Mouse (Mus musculus) neural tube, embryonic 12.5 days (tissue): ENCODE results near the gene Ttc30b. TPM values are rescaled to one million over a fixed set of nuclear protein-coding genes. Genes with fewer than 3 reads are reported as not detected.

Experiments
- ATAC-seq: fragments of 200-750 bp; cut with Nextera tagmentation; 2 replicates; pipeline ENCODE4 v1.8.0; 2017; ENCODE audit warnings: low read depth, mild to moderate bottlenecking, moderate TSS enrichment, moderate library complexity; ENCODE audit not compliant: low FRiP score
- H3K27ac ChIP-seq: fragments of 300-500 bp; sonication (generic); 2 replicates; pipeline ENCODE4 v1.5.1; 2016
- H3K27me3 ChIP-seq: fragments of 300-500 bp; sonication (generic); replicated peaks from 2 replicates; pipeline ENCODE4 v1.6.1; 2016; ENCODE audit warnings: mild to moderate bottlenecking
- H3K36me3 ChIP-seq: fragments of 300-500 bp; sonication (generic); 2 replicates; pipeline ENCODE4 v1.6.1; 2016; ENCODE audit warnings: mild to moderate bottlenecking
- H3K4me1 ChIP-seq: fragments of 300-500 bp; sonication (generic); 2 replicates; pipeline ENCODE4 v1.6.1; 2016
- H3K4me2 ChIP-seq: fragments of 300-500 bp; sonication (generic); replicated peaks from 2 replicates; pipeline ENCODE4 v1.6.1; 2016; ENCODE audit warnings: mild to moderate bottlenecking
- H3K4me3 ChIP-seq: fragments of 300-500 bp; sonication (generic); 2 replicates; pipeline ENCODE4 v1.5.1; 2016
- H3K9ac ChIP-seq: fragments of 300-500 bp; sonication (generic); 2 replicates; pipeline ENCODE4 v1.6.1; 2016; ENCODE audit warnings: mild to moderate bottlenecking
- H3K9me3 ChIP-seq: fragments of 300-500 bp; sonication (generic); 2 replicates; pipeline ENCODE4 v1.6.1; 2016; ENCODE audit warnings: mild to moderate bottlenecking
- WGBS: fragments of 180-500 bp; shearing (Covaris S2); methylation state at CpG from one replicate; pipeline ENCODE4 v1.1.7; 2016; 5-methylcytosine and 5-hydroxymethylcytosine counted together
- polyA plus RNA-seq: library from polyadenylated mRNA; unstranded; fragments of >200 nt; fragmentation: Nextera tagmentation; extraction: Ambion mirVana; gene quantifications from 2 replicates; pipeline ENCODE4 v1.2.1, GENCODE M21; 2016

The Ttc30b gene
- polyA plus RNA-seq, 1 experiment from 2014 or later, result 10.2 TPM

GRCm38 (mm10) chr2:75930941-75931340 lies 7.4 kb downstream of the Ttc30b start:
- H3K9ac ChIP-seq, result no peak overlapping the region
- no peaks in the 10 kb centered on the region for H3K9me3 ChIP-seq
- no peak for ATAC-seq
- no peak overlapping the region for H3K4me3 ChIP-seq
- 90% methylated on average over 2 of the region's 2 CpGs for WGBS
- no peak overlapping the region for H3K4me2 ChIP-seq
- H3K36me3 ChIP-seq, result no peaks in the 10 kb centered on the region
- H3K27ac ChIP-seq, result no peak overlapping the region
- H3K4me1 ChIP-seq, result peaks cover 6% of the 10 kb centered on the region; the same call in 1 of the 2 replicates
- no peaks in the 10 kb centered on the region for H3K27me3 ChIP-seq

GRCm38 (mm10) chr2:75929786-75930444 lies 8.5 kb downstream of the Ttc30b start:
- Histone ChIP-seq H3K4me3 (no peak overlapping the region), H3K36me3 (no peaks in the 10 kb centered on the region), H3K27me3 (no peaks in the 10 kb centered on the region), H3K9ac (no peak overlapping the region), H3K4me1 (peaks cover 6% of the 10 kb centered on the region; the same call in 1 of the 2 replicates), H3K27ac (no peak overlapping the region), H3K9me3 (no peaks in the 10 kb centered on the region), H3K4me2 (no peak overlapping the region)
- 96% methylated on average over 6 of the region's 6 CpGs for WGBS
- ATAC-seq, result no peak

- Histone ChIP-seq H3K27ac (no peak overlapping the region), H3K4me1 (peaks cover 6% of the 10 kb centered on the region; the same call in 1 of the 2 replicates), H3K36me3 (no peaks in the 10 kb centered on the region), H3K27me3 (no peaks in the 10 kb centered on the region), H3K4me3 (no peak overlapping the region), H3K4me2 (no peak overlapping the region), H3K9me3 (no peaks in the 10 kb centered on the region), H3K9ac (no peak overlapping the region)
- no peak for ATAC-seq
- 92% methylated on average over 2 of the region's 2 CpGs for WGBS
Measured at GRCm38 (mm10) chr2:75929141-75929540, 9.2 kb downstream of the Ttc30b start.

- Histone ChIP-seq H3K36me3 (no peaks in the 10 kb centered on the region), H3K4me3 (no peak overlapping the region), H3K9ac (no peak overlapping the region), H3K9me3 (no peaks in the 10 kb centered on the region), H3K4me1 (peaks cover 6% of the 10 kb centered on the region; the same call in 1 of the 2 replicates), H3K4me2 (no peak overlapping the region), H3K27ac (no peak overlapping the region), H3K27me3 (no peaks in the 10 kb centered on the region)
- no peak for ATAC-seq
- WGBS, result 90% methylated on average over 3 of the region's 3 CpGs
Measured at GRCm38 (mm10) chr2:75928011-75928410, 10.4 kb downstream of the Ttc30b start.

GRCm38 (mm10) chr2:75926061-75926460 lies 12.3 kb downstream of the Ttc30b start:
- ATAC-seq, result no peak
- WGBS, result 62% methylated on average over 5 of the region's 5 CpGs
- Histone ChIP-seq H3K36me3 (no peaks in the 10 kb centered on the region), H3K4me2 (no peak overlapping the region), H3K27ac (no peak overlapping the region), H3K27me3 (no peaks in the 10 kb centered on the region), H3K9me3 (no peaks in the 10 kb centered on the region), H3K4me3 (no peak overlapping the region), H3K4me1 (peaks cover 6% of the 10 kb centered on the region; the same call in 1 of the 2 replicates), H3K9ac (no peak overlapping the region)

- whole genome bisulfite sequencing, result 49% methylated on average over 4 of the region's 4 CpGs
- H3K36me3 ChIP-seq, result no peaks in the 10 kb centered on the region
- H3K4me2 ChIP-seq, result no peak overlapping the region
- no peak overlapping the region for H3K27ac ChIP-seq
- H3K4me3 ChIP-seq, result no peak overlapping the region
- no peaks in the 10 kb centered on the region for H3K9me3 ChIP-seq
- H3K27me3 ChIP-seq, result no peaks in the 10 kb centered on the region
- no peak overlapping the region for H3K9ac ChIP-seq
- ATAC-seq, result no peak
- H3K4me1 ChIP-seq, result peaks cover 6% of the 10 kb centered on the region; the same call in 1 of the 2 replicates
Measured at GRCm38 (mm10) chr2:75923807-75924340, 14.5 kb downstream of the Ttc30b start.

- no peak for ATAC-seq
- 89% methylated on average over 3 of the region's 3 CpGs for WGBS
Measured at GRCm38 (mm10) chr2:75915040-75915439, 23.3 kb downstream of the Ttc30b start.

GRCm38 (mm10) chr2:75907142-75907541 lies 31.2 kb downstream of the Ttc30b start:
- Histone ChIP-seq H3K27ac (no peak overlapping the region), H3K4me1 (no peaks in the 10 kb centered on the region), H3K27me3 (no peaks in the 10 kb centered on the region), H3K4me3 (no peak overlapping the region), H3K36me3 (peaks cover 3% of the 10 kb centered on the region; the same call in 1 of the 2 replicates), H3K9ac (no peak overlapping the region), H3K9me3 (no peaks in the 10 kb centered on the region), H3K4me2 (no peak overlapping the region)
- ATAC-seq, result no peak
- 83% methylated on average over 1 of the region's 1 CpGs for WGBS

More at GRCm38 (mm10) chr2:75915040-75915439, 23.3 kb downstream of the Ttc30b start:
- no peaks in the 10 kb centered on the region for H3K9me3 ChIP-seq
- H3K9ac ChIP-seq, result no peak overlapping the region
- H3K4me2 ChIP-seq, result no peak overlapping the region
- no peaks in the 10 kb centered on the region for H3K4me1 ChIP-seq
- no peaks in the 10 kb centered on the region for H3K27me3 ChIP-seq
- H3K4me3 ChIP-seq, result no peak overlapping the region
- no peak overlapping the region for H3K27ac ChIP-seq
- peaks cover 14% of the 10 kb centered on the region for H3K36me3 ChIP-seq

GRCm38 (mm10) chr2:75901869-75902268 lies 36.5 kb downstream of the Ttc30b start:
- no peak overlapping the region for H3K27ac ChIP-seq
- no peaks in the 10 kb centered on the region for H3K4me1 ChIP-seq
- H3K4me2 ChIP-seq, result no peak overlapping the region
- no peaks in the 10 kb centered on the region for H3K27me3 ChIP-seq
- ATAC-seq, result no peak
- H3K9ac ChIP-seq, result no peak overlapping the region
- H3K4me3 ChIP-seq, result no peak overlapping the region
- peaks cover 4% of the 10 kb centered on the region; the same call in 1 of the 2 replicates for H3K9me3 ChIP-seq
- H3K36me3 ChIP-seq, result peaks cover 10% of the 10 kb centered on the region; the same call in 1 of the 2 replicates
- WGBS, result 93% methylated on average over 9 of the region's 9 CpGs

- Histone ChIP-seq H3K36me3 (peaks cover 13% of the 10 kb centered on the region; the same call in 1 of the 2 replicates), H3K9ac (no peak overlapping the region), H3K4me1 (no peaks in the 10 kb centered on the region), H3K27ac (no peak overlapping the region), H3K9me3 (peaks cover 4% of the 10 kb centered on the region; the same call in 1 of the 2 replicates), H3K4me3 (no peak overlapping the region), H3K27me3 (no peaks in the 10 kb centered on the region), H3K4me2 (no peak overlapping the region)
- no peak for ATAC-seq
- WGBS, result 94% methylated on average over 1 of the region's 1 CpGs
Measured at GRCm38 (mm10) chr2:75900281-75900680, 38.1 kb downstream of the Ttc30b start.

GRCm38 (mm10) chr2:75895711-75896110 lies 42.7 kb downstream of the Ttc30b start:
- Histone ChIP-seq H3K36me3 (peaks cover 13% of the 10 kb centered on the region; the same call in 1 of the 2 replicates), H3K27ac (no peak overlapping the region), H3K4me3 (no peak overlapping the region), H3K9me3 (peaks cover 4% of the 10 kb centered on the region; the same call in 1 of the 2 replicates), H3K4me2 (no peak overlapping the region), H3K27me3 (no peaks in the 10 kb centered on the region), H3K4me1 (no peaks in the 10 kb centered on the region), H3K9ac (no peak overlapping the region)
- WGBS, result 89% methylated on average over 5 of the region's 5 CpGs
- ATAC-seq, result no peak

- Histone ChIP-seq H3K9me3 (no peaks in the 10 kb centered on the region), H3K4me1 (no peaks in the 10 kb centered on the region), H3K9ac (no peak overlapping the region), H3K36me3 (peaks cover 12% of the 10 kb centered on the region), H3K27me3 (no peaks in the 10 kb centered on the region), H3K4me3 (no peak overlapping the region), H3K27ac (no peak overlapping the region), H3K4me2 (no peak overlapping the region)
- WGBS, result 64% methylated on average over 4 of the region's 4 CpGs
- ATAC-seq, result no peak
Measured at GRCm38 (mm10) chr2:75891981-75892380, 46.4 kb downstream of the Ttc30b start.
